Mouse (Mus musculus) adrenal gland (tissue): ENCODE measurements around the gene Map9.
"Not testable (repeated sequence)": the region's sequence is repeated elsewhere in the genome, so short reads cannot be mapped to it uniquely, and the experiment has no call there.

Source experiments
- intact Hi-C: fragments of 180-260 bp; cut with DNase I; formaldehyde crosslinking; loops from one replicate; pipeline ENCODE4 v1.15.1; 2025
- long read RNA-seq, 2 experiments: library from polyadenylated mRNA; unstranded; transcript quantifications; one replicate each; pipeline ENCODE4 v2.0.0; 2020; ENCODE audit warnings: borderline replicate concordance in 1 of 2; ENCODE audit not compliant: insufficient replicate concordance in 1 of 2

Map9 gene
- long read RNA-seq, experiment 1, partial matches to known transcripts: 1 of 1 reads
- long read RNA-seq, experiment 1, other reads (novel, unspliced or antisense): 0 of 1 reads
- long read RNA-seq, experiment 2, partial matches to known transcripts: 7 of 8 reads
- long read RNA-seq, experiment 2, other reads (novel, unspliced or antisense): 1 of 8 reads

DNA sequence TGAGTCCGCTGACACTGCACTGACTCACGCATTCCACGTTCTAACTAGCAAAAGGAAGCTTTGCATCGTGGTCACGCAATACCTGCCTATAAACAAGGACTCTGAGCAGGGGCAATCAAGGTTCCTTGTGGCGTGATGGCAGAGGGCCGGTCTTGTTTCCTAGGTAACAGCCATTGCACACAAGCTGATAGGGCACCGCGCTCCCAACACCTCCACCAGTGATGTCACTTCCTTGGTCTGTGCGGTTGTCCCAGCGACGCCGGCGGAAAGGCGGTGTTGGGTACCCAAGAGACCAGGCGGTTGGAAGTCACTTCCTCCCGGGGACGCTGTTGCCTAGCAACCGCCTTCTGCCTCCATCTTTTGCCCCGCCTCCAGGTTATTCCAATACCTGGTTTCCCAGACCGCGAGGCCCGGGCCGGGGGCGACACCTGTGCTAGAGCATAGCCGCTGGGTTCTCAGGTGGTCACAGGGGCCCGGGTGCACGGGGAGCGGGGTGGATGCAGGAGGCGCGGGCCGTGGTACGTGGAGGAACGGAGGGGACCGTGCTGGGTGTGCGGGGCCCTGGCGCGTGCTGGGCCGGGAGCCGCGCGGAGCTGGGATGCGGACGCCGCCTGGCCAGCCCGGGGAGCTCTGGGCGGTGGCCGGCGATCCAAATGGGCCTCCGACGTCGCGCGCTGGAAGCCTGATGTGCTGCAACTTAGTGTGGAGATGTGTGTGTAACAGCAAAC, at the start of gene Map9:
TSS of gene Map9 (plus strand) at position 248 of the 728 bp plus-strand sequence.
- intact Hi-C loops: loop anchor here (5.0 kb wide), 1 partner anchor 421 kb away; no protein-coding TSS in a partner anchor

DNA sequence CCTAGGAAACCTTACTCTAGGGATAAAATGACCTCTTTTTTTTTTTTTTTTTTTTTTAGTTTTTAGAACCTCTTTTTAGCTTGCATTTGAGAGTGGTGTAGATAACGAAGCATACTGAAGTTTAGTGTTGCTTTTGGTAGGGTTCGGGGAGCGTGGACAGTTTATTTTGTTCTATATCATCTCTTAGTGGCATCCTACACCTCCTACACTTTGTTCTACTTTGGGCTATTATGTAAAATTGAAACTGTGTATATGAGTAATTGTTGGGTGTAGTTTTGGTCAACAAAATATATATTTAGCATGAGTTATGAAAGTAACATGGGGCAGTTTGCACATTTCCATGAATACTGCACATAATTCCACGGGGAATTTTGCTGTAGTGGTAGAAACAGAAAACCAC, 42.1 kb upstream of the Map9 start:
- intact Hi-C loops: no loop called here

DNA sequence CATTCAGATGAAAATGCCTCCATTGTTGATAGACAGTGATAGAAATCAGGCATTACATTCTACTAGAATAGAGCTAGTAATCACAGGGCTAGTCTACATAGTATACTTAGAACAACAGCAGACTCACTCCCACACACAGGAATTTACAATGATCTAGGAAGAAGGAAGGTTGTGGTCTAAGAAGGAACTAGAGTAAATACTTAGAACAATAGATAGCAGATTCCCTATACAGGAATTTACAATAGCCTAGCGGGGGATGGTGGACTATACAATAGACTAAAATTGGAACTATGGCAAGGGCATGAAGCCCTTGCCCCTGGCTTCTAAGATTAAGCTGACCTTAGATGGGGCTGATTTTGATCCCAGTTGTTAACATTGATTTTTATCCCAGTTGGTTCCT, 31.1 kb upstream of the Map9 start:
- intact Hi-C loops: not testable (repeated sequence)

DNA sequence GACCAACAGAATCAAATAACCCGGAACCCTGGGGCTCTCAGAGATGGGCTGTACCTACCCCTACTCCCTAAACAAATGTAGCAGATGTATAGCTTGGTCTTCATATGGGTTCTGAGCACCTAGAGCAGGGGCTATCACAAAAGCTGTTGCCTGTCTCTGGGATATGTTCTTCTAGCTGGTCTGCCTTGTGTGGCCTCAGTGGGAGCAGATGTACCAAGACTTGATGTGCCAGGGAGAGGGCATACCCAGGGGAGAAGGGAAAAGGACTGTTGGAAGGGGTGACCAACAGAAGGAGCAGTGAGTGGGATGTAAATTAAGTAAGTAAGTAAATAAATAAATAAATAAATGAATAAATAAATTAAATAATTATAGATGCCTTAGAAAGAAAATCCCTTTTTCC, 25.8 kb upstream of the Map9 start:
- intact Hi-C loops: loop anchor here (2.0 kb wide), 1 partner anchor 285 kb away; no protein-coding TSS in a partner anchor

DNA sequence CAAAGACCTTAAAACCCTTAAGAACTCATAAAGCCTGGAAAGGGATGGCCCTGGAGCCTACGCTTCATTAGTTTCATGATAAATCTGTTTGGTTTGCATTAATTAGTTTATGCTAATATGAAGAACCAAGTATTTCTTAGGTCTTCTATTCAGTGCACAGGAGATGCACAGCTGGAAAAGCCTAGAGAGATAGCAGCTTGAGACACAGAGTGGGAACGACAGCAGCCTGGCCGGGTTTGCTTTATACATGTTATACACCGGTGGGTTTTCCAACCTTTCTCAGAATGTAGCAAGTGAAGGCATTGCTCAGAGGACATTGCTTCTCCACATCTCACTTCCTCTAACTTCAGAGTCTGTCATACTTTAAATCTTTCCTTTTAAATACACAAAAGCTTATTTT, 25.3 kb upstream of the Map9 start:
- intact Hi-C loops: loop anchor here (2.0 kb wide), 1 partner anchor 286 kb away; no protein-coding TSS in a partner anchor

DNA sequence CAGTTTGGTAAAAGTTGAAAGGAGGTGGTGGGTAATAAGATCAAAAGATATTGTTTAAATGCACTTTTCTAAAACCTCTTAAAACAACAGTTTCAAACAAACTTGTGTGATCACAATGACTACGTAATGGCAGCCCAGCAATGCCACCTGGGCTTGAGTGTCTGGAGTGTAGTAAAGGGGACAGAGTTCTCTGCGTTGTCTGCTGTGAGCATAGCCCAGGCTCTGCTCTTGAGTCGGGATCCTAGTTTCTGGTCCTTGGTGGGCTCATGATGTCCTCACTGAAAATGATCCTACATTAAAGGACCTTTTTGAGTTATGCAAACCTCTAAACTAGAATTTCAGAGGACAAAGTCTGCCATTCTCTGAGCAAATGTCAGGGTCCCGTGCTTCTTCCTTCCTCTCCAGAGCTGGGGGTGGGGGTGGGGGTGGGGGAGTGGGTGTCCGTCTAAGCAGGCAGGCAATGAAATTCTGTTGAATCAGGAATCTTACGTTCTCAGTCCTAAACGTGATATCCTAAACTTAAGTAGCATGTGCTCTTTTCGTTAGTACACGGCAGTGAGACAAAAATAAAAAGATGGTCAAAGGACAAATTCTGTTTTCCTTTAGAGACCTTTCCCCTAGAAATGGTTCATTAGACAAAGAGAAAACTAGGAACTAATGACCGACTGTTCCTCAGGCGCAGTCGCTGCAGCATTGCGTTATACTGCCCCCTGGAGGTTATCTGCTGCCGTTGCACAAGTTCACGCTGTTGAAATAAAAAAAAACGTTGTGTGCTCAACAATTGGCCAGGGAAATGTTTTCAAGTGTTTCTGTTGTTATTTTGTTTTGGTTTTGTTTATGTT, 24.5 kb upstream of the Map9 start:
- intact Hi-C loops: loop anchor here (2.0 kb wide), 1 partner anchor 287 kb away; no protein-coding TSS in a partner anchor

DNA sequence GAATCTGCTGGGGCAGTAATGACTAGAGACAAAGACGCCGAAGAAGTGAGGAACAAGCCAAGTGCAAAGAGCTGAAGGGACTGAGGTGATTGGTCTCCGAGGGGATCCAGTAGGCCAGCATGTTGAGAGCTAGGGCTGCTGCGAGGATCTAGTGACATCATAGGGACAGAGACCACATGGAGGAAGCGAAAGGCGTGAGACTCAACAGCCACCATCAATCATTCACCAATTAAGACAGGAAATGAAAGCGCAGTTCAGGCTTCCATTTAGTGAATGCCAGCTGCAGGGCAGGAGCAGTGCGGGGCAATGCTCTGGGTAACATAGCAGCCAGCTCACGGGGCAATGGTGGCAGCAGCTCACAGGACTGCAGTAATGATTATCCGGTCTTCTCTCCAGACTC, 17.7 kb upstream of the Map9 start:
- intact Hi-C loops: no loop called here

DNA sequence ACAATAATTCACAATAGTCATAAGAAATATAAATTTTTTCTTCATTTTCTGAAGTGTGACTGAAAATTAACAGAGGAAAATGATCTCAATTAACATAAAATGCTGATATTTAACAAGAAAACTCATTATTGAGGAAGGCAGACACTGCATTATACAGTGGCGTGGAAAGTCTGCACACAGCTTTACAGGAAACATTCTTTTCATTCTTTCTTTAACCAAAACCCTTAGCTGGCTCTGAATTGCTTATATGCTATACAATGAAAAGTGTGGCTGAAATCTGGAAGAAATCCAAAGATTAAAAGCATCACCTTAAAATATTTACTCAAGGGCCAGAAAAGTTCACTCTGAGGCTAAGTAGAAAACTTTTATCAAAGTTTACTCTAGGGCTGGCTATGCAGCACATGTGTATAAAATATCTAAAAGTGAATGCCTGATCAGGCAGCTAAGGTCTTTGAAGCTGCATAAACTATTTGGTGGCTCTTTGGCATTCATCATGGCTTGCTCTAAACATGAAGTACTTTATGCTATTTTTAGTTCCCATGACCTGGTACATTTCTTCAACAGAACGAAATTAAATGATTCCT, 9.5 kb upstream of the Map9 start:
- intact Hi-C loops: no loop called here

DNA sequence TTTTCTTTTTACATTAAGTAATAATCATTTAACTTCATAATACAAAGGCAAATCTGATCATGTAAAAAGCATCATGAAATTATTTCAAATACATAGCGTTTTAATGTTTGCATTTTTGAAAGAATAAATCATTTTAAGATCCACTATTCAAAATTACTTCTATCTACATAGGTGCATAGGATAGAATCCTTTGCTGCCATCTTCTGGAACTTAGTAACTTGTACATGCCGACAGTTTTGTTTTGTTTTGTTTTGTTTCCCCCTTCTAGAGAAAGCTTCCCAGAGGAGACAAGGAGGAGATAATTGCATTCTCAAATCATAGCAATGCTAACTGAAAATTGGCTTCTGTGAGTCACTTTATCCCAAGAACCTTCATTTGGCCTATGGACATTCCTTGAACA, 7.5 kb upstream of the Map9 start:
- intact Hi-C loops: no loop called here

DNA sequence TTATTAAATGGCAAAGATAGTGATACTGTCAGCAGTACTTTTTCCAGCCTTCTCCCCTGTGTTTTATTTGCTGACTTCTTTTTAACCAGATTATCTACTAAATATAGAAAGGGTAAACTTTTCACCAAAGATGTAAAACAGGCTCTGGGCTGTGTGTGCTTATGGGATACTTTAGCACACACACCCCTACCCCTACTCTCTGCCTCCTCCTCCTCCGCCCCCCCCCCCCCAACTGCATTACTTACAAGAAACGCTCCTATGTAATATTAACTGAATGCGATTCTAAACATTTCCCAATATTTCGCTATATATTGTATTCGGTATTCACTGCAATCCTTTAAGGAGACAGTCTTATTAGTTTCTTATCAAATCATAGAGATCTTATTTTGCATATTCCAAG, 504 bp upstream of the Map9 start:
- intact Hi-C loops: loop anchor here (5.0 kb wide), 1 partner anchor 420 kb away; no protein-coding TSS in a partner anchor

DNA sequence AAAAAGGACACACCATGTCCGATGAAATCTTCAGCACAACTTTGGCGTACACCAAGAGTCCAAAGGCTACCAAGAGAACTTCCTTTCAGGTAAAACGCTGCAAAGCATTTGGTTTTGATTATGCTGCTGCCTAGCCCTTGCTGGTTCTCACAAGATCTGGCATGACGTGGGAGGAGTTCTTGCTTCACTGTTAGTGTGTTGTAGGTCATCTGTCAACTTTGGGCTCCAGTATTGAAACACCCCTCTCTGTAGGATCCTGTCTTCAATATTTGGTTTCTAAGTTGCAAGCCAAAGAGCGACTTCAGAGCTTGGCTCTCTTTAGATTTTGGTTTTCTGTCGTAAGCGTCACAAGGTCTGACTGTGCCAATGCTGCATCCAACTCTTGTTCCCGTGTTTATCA, 1.2 kb downstream of the Map9 start:
- intact Hi-C loops: loop anchor here (5.0 kb wide), 1 partner anchor 422 kb away; no protein-coding TSS in a partner anchor

DNA sequence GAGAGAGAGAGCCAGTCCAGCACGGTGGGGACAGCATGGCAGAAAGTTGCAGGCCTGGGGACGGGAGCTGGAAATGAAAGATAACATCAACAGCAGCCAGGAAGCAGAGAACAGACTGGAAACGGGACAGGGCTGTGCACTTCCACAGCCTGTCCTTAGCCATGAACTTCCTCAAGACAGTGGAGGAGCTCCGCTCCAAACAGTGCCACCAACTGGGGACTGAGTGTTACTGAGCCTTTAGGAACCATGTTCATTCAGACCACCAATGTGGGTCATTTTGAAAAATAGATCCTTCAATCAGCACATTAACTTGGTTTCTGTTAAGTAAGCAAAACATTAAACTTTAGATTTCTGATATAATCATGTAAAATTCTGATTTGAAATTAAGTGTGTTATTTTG, 4.6 kb downstream of the Map9 start:
- intact Hi-C loops: loop anchor here (5.0 to 10.0 kb wide), 2 partner anchors 365 to 692 kb away; partner anchors contain the start of gene Plrg1

DNA sequence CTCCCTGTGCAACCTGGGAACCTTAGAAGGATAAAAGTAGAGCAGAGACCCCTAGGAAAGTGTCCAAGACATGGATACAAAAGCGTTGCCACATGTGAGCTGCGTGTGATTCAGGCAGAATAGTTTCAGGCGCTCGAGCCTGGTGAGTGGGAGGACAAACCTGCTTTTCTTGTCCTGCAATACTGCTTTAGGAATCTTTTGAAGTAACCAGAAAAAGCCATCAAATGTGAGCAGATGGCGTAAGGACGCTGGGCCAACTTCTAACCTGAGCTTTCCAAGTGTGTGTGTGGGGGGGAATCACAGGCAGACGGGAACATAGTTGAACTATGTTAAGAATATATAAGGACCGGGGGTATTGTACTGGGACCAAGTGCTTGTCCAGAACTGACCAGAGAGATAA, 6.7 kb downstream of the Map9 start:
- intact Hi-C loops: loop anchor here (2.0 to 10.0 kb wide), 3 partner anchors 363 to 690 kb away; partner anchors contain the start of gene Plrg1

DNA sequence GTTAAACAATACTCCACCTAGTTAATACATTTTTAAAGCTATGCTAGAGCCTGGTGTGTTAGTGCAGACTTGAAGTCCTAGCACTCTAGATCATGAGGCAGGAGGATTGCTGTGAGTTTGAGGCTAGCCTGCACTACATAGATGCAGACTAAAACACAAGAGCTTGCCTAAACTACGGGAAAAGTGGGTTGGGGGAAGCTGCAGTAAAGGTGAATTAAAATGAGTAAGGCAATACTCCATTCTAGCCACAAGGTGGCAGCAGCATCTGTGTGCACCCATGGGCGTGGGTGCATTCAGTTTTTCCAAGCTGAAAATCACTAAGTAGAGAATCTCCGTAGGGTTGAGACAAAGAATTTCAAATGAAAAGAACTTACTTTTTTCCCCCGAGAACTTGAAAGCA, 7.1 kb downstream of the Map9 start:
- intact Hi-C loops: loop anchor here (2.0 to 10.0 kb wide), 3 partner anchors 362 to 690 kb away; partner anchors contain the start of gene Plrg1

DNA sequence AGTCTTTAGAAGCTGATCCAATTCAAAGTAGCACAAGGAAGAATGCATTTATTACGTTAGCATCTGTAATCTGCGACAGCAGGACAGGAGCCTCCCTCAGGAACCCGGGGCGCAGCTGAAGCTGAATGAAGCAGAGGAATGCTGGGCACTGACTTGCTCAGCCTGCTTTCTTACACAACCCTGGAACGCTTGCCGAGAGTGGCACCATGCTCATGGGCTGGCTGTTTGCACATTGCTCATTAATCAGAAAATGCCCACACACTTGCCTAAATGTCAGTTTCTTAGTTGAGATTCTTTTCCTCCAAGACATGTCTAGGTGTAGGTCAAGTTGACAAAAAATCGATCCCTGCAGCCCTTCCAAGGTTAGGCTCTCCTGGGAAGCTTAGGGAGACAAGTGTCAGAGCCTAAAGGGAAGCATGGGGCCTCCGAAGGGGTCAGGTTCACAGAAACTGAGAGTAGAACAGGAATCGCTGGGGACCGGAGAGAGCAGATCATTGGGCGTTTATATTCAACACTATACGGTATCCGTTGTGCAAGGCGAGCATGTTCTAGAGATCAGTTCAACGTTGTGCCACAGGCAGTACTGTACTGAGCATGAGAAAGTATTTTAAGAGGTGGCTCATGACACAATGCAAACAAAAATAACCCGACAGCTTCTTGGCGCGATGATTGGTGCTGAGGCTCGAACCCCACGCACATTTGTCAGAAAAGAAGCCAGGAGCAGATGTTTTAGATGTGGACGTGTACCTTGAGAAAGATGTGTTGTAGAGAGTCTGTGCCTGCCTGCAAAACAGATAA, 11.4 kb downstream of the Map9 start:
- intact Hi-C loops: loop anchor here (10.0 kb wide), 1 partner anchor 686 kb away; the partner anchor contains the start of gene Plrg1

DNA sequence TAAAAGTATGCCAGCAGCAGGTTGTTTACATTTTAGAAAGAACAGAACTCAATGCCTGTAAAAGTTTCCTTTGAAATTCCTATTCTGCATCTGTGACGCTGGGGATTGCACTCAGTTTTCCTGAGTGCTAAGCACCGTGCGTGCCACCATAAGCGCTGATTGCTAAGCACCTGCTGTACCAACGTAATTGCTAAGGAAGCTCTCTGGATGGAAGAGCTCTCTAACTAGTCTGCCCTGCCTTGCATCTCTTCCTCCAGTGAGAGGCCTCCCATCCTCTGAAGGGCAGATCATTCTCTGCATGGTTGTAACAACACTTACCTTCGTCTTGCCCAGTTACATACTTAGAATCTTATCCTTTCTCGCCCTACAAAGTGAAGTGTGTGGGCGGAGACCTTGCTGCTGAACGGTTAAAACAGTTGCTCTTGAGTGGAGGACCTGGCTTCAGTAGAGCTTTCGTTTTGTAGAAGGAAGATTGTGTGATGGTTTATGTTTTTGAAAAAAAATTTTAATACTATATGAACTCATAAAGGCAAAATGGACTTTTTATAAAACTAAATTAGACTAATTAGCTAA, 12.7 kb downstream of the Map9 start:
- intact Hi-C loops: no loop called here

DNA sequence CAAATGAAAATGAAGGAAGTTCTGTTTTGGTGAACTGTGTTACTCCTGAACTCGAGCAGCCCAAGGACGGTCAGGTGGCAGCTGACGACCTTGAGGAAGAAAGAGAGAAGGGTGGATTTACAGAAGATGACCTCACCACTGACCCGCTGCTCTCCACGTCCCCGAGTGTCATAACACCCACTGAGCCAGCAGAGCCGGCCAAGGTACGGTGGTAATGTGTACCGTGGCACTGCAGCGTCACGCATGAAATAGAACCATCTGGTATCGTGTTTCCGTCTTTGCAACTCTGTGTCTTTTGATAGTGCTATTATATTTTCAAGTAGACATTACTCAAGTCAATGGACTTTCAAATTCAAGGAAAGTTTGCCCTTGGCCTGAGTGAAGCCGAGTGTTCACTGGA, 19.1 kb downstream of the Map9 start:
- intact Hi-C loops: no loop called here

DNA sequence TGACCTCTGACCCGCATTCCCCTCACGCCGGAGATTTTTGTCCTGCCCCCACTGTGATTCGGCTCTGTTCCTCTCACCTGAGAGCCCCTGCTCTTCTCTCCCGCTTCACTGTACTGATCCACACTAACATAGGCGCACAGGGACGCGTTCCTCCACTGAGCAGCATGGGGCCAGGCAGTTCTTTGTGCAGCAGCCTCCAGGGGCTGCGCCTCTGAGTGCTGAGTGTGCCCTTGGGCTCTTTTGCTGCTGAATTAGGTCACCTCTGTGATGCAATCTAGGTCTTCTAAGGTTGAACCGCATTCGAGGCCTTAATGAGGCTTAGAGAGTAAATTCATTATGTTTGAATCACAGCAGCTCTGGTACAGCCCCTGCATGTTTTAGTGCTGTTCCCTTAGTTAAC, 24.5 kb downstream of the Map9 start:
- intact Hi-C loops: no loop called here

DNA sequence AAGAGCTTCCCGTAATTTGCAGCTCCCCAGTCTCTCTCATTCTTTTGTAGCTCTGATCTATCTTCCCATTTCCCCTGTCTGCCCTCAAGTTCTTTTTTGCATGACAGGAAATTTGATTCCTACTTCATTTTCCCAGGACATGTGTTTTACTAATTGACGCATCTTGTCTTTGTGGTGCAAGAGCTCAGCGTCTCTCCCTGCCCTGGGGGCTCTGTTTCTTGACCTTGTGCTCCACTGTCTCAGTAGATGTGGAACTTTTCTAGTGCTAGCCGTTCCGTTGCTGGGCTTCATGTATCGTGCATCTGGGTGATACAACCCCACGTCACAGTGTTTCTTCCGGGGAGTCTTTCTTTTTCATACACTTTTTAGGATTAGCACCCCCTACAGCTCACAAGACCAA, 27.2 kb downstream of the Map9 start:
- intact Hi-C loops: no loop called here

DNA sequence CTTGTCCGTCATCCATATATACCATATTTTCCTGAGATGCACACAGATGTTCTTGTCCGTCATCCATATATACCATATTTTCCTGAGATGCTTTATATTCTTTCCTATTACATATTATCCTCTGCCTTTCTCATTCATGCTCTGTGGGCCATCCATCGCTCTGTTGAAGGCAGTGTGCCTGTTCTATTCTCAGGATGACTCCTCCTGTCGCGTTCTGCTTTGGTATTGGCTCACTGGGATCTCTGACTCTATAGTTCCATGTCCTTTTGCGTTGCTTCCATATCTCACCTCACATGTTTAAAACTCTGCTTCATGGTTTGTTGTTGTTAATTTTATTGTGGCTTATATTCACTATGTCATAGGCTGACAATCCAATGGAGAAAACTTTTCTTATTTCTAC, 48.0 kb downstream of the Map9 start:
- intact Hi-C loops: loop anchor here (5.0 kb wide), 1 partner anchor 321 kb away; no protein-coding TSS in a partner anchor
